Mouse (Mus musculus) spleen, adult 2 months (tissue): ENCODE data around the gene Supt6.

Experiments used
- CTCF ChIP-seq: fragments of 200-500 bp; IDR thresholded peaks from 2 replicates; pipeline ENCODE4 v1.5.1; 2011; ENCODE audit warnings: mild to moderate bottlenecking, inconsistent platforms; ENCODE audit not compliant: insufficient read depth, insufficient read length, insufficient replicate concordance; ENCODE audit errors: extremely low read depth
- POLR2A ChIP-seq: fragments of 200-500 bp; IDR thresholded peaks from 2 replicates; pipeline ENCODE4 v1.6.1; 2011; ENCODE audit warnings: low read depth, low read length, inconsistent platforms

- TF ChIP-seq POLR2A (no peak), CTCF (no peak)
Measured at GRCm38 (mm10) chr11:78231518-78231917, 14.3 kb downstream of the Supt6 start.
